Comparison of ENCODE assay signal across 18 mouse cellular contexts in the genomic region with DNA sequence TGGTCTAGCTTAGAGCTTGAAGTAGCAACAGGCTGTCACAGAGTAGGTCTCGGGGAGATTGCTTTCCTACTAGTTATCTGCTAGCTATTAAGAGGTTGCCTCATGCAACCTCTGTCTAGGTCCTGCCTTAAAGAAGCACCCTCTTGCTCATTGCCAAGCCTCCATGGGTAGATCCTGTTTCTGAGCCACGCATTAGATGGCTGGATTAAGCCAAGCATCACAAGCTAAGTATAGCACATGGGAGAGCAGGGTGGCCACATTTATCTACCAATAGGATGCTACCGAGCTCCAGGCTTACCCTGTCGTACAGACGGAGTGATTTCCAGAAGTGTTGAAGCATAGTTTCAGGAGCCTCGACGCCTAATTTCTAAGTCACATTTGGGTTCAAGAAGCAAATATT.
"Had no signal": no experiment of that assay in that cellular context is flagged by ENCODE, and none has a peak within 500 bp of the region (broad histone marks: within the 10 kb centered on the region; RNA-seq: fewer than 3 reads in every experiment).

No protein-coding gene starts in this region.

- H3K9me3 ChIP-seq: kidney, embryonic 15.5 days; limb, embryonic 12.5 days; limb, embryonic 15.5 days; stomach, embryonic 15.5 days had no signal

- DNase-seq: kidney, adult 2 months; kidney, postnatal 10 days; kidney, postnatal 36 days; left cerebral cortex, postnatal 4 days; liver, postnatal 0 days; lung, embryonic 14.5 days; midbrain, embryonic 14.5 days; right cerebral cortex, postnatal 4 days; spleen, adult 18-20 months; thymus, postnatal 25 days had no signal

- H3K27ac ChIP-seq: kidney, embryonic 15.5 days; limb, embryonic 12.5 days; limb, embryonic 15.5 days; liver, embryonic 14.5 days; macrophage; stomach, embryonic 15.5 days had no signal

- ATAC-seq: liver, postnatal 0 days; lung, postnatal 0 days had no signal

- H3K4me3 ChIP-seq: kidney, embryonic 15.5 days; limb, embryonic 12.5 days; limb, embryonic 15.5 days; stomach, embryonic 15.5 days had no signal

- H3K4me2 ChIP-seq: kidney, embryonic 15.5 days; limb, embryonic 12.5 days; limb, embryonic 15.5 days; liver, embryonic 11.5 days; lung, embryonic 14.5 days; stomach, embryonic 15.5 days had no signal

- H3K27me3 ChIP-seq: kidney, embryonic 15.5 days; limb, embryonic 12.5 days; limb, embryonic 15.5 days; stomach, embryonic 15.5 days had no signal

- H3K9ac ChIP-seq: kidney, embryonic 15.5 days; limb, embryonic 12.5 days; limb, embryonic 15.5 days; liver, embryonic 14.5 days; liver, postnatal 0 days; lung, embryonic 14.5 days; stomach, embryonic 15.5 days had no signal

- H3K4me1 ChIP-seq: limb, embryonic 12.5 days; stomach, embryonic 15.5 days had no signal
